Mouse (Mus musculus): ENCODE data around the gene Ak9.

DNA sequence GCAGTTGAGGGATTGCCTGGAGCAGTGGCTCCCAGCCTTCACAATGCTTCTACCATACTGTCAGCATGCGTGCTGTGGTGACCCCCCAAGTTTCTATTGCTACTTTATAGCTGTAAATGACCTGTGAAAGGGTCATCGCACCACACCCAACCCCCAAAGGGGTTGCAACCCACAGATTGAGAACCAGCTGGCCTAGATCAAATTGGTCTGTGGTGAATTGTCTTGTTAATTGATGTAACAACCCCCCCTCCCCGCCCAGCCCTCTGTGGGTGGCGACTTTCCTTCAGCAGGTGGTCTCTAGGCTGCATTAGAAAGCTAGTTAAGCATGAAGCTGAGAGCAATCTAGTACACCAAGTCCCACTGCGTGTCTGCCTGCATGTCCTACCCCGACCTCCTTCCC is 163.5 kb downstream of the Ak9 start:
- no peak for TF ChIP-seq CTCF (IDR thresholded peaks at IDR 0.05; ENCODE audit: borderline replicate concordance, extremely low read depth, insufficient read depth, insufficient read length)
- TF ChIP-seq POLR2A (IDR thresholded peaks at IDR 0.05; ENCODE audit: borderline replicate concordance, extremely low read depth, insufficient read depth, insufficient read length, poor library complexity, severe bottlenecking): no peak
